Mouse (Mus musculus) hindbrain, embryonic 12.5 days (tissue): ENCODE measurements around the gene Nppa. TPM values are rescaled to one million over a fixed set of nuclear protein-coding genes. Genes with fewer than 3 reads are reported as not detected.

Source experiments
- ATAC-seq: fragments of 200-750 bp; cut with Nextera tagmentation; 2 replicates; pipeline ENCODE4 v1.8.0; 2017; ENCODE audit warnings: moderate TSS enrichment; ENCODE audit not compliant: low FRiP score
- H3K27ac ChIP-seq: fragments of 300-500 bp; sonication (generic); 2 replicates; pipeline ENCODE4 v1.5.1; 2016; ENCODE audit warnings: mild to moderate bottlenecking
- H3K27me3 ChIP-seq: fragments of 300-500 bp; sonication (generic); 2 replicates; pipeline ENCODE4 v1.6.1; 2016; ENCODE audit warnings: mild to moderate bottlenecking
- H3K36me3 ChIP-seq: fragments of 300-500 bp; sonication (generic); 2 replicates; pipeline ENCODE4 v1.6.1; 2016; ENCODE audit warnings: mild to moderate bottlenecking
- H3K4me1 ChIP-seq: fragments of 300-500 bp; sonication (generic); 2 replicates; pipeline ENCODE4 v1.6.1; 2016
- H3K4me2 ChIP-seq: fragments of 300-500 bp; sonication (generic); replicated peaks from 2 replicates; pipeline ENCODE4 v1.6.1; 2016; ENCODE audit warnings: mild to moderate bottlenecking
- H3K4me3 ChIP-seq: fragments of 300-500 bp; sonication (generic); 2 replicates; pipeline ENCODE4 v1.5.1; 2016; ENCODE audit warnings: mild to moderate bottlenecking
- H3K9ac ChIP-seq: fragments of 300-500 bp; sonication (generic); 2 replicates; pipeline ENCODE4 v1.6.1; 2016; ENCODE audit warnings: mild to moderate bottlenecking, moderate library complexity
- H3K9me3 ChIP-seq: fragments of 300-500 bp; sonication (generic); replicated peaks from 2 replicates; pipeline ENCODE4 v1.6.1; 2016; ENCODE audit warnings: mild to moderate bottlenecking
- WGBS: fragments of 180-500 bp; shearing (Covaris S2); methylation state at CpG from one replicate; pipeline ENCODE4 v1.1.7; 2016; 5-methylcytosine and 5-hydroxymethylcytosine counted together
- polyA plus RNA-seq: library from polyadenylated mRNA; unstranded; fragments of >200 nt; fragmentation: Nextera tagmentation; extraction: Ambion mirVana; gene quantifications from 2 replicates; pipeline ENCODE4 v1.2.1, GENCODE M21; 2016

The Nppa gene
- polyA plus RNA-seq, 1 experiment from 2014 or later, result 1.9 TPM

- no peak overlapping the region for H3K4me2 ChIP-seq
- H3K36me3 ChIP-seq, result no peaks in the 10 kb centered on the region
- no peaks in the 10 kb centered on the region; the same call in 1 of the 2 replicates for H3K9me3 ChIP-seq
- no peaks in the 10 kb centered on the region for H3K4me1 ChIP-seq
- H3K9ac ChIP-seq, result no peak overlapping the region
- H3K27ac ChIP-seq, result no peak overlapping the region
- 76% methylated on average over 7 of the region's 7 CpGs for WGBS
- H3K27me3 ChIP-seq, result no peaks in the 10 kb centered on the region
- no peak overlapping the region for H3K4me3 ChIP-seq
- ATAC-seq, result no peak
Measured at GRCm38 (mm10) chr4:147979441-147979860, 21.1 kb upstream of the Nppa start.

GRCm38 (mm10) chr4:147985205-147986132 is 15.1 kb upstream of the Nppa start, which contains the start of gene Nppb:
Gene Nppb, plus strand, starts transcription at chr4:147985788.
- Histone ChIP-seq H3K36me3 (no peaks in the 10 kb centered on the region), H3K27me3 (no peaks in the 10 kb centered on the region), H3K9me3 (no peaks in the 10 kb centered on the region), H3K4me2 (no peak within 1 kb of the TSS), H3K4me1 (no peaks in the 10 kb centered on the region), H3K4me3 (no peak within 1 kb of the TSS), H3K9ac (no peak within 1 kb of the TSS), H3K27ac (no peak within 1 kb of the TSS)
- no peak for ATAC-seq
- 37% methylated on average over 20 of the region's 20 CpGs for whole genome bisulfite sequencing

- no peaks in the 10 kb centered on the region for H3K4me1 ChIP-seq
- 72% methylated on average over 7 of the region's 7 CpGs for WGBS
- H3K4me2 ChIP-seq, result no peak overlapping the region
- no peak overlapping the region for H3K4me3 ChIP-seq
- H3K9me3 ChIP-seq, result no peaks in the 10 kb centered on the region
- no peak for ATAC-seq
- no peak overlapping the region for H3K27ac ChIP-seq
- H3K9ac ChIP-seq, result no peak overlapping the region
- H3K36me3 ChIP-seq, result no peaks in the 10 kb centered on the region
- no peaks in the 10 kb centered on the region for H3K27me3 ChIP-seq
Measured at GRCm38 (mm10) chr4:147993571-147994095, 6.9 kb upstream of the Nppa start.

- Histone ChIP-seq H3K9ac (no peak overlapping the region), H3K36me3 (no peaks in the 10 kb centered on the region), H3K4me1 (peaks cover 3% of the 10 kb centered on the region), H3K4me2 (no peak overlapping the region), H3K4me3 (no peak overlapping the region), H3K27me3 (no peaks in the 10 kb centered on the region), H3K9me3 (no peaks in the 10 kb centered on the region), H3K27ac (no peak overlapping the region)
- no peak for ATAC-seq
- 84% methylated on average over 3 of the region's 3 CpGs for WGBS
Measured at GRCm38 (mm10) chr4:147995311-147995710, 5.2 kb upstream of the Nppa start.

GRCm38 (mm10) chr4:148001013-148001789 is 679 bp downstream of the Nppa start:
- no peaks in the 10 kb centered on the region for H3K9me3 ChIP-seq
- peaks cover 15% of the 10 kb centered on the region for H3K4me1 ChIP-seq
- H3K4me2 ChIP-seq, result no peak overlapping the region
- no peak overlapping the region for H3K4me3 ChIP-seq
- H3K27me3 ChIP-seq, result no peaks in the 10 kb centered on the region
- WGBS, result 70% methylated on average over 17 of the region's 17 CpGs
- ATAC-seq, result peak; percentile 59; the same call in 1 of the 2 replicates
- peaks cover 30% of the 10 kb centered on the region for H3K36me3 ChIP-seq
- no peak overlapping the region for H3K9ac ChIP-seq
- peak overlapping the region; percentile 68 for H3K27ac ChIP-seq

- 45% methylated on average over 8 of the region's 8 CpGs for WGBS
- H3K27ac ChIP-seq, result peak overlapping the region; percentile 68
- ATAC-seq, result 0 out of 2 replicates have a peak, but pooled peaks have one; percentile 20
Measured at GRCm38 (mm10) chr4:148001866-148002265, 1.3 kb downstream of the Nppa start.

GRCm38 (mm10) chr4:148004361-148004760 is 3.8 kb downstream of the Nppa start:
- Histone ChIP-seq H3K9me3 (no peaks in the 10 kb centered on the region), H3K27me3 (no peaks in the 10 kb centered on the region), H3K9ac (no peak overlapping the region), H3K27ac (no peak overlapping the region), H3K4me2 (no peak overlapping the region), H3K4me1 (peaks cover 15% of the 10 kb centered on the region), H3K4me3 (no peak overlapping the region), H3K36me3 (peaks cover 62% of the 10 kb centered on the region)
- 91% methylated on average over 7 of the region's 7 CpGs for WGBS
- ATAC-seq, result no peak

More at GRCm38 (mm10) chr4:148001866-148002265, 1.3 kb downstream of the Nppa start:
- Histone ChIP-seq H3K27me3 (no peaks in the 10 kb centered on the region), H3K4me2 (no peak overlapping the region), H3K36me3 (peaks cover 37% of the 10 kb centered on the region), H3K9me3 (no peaks in the 10 kb centered on the region), H3K4me1 (peaks cover 15% of the 10 kb centered on the region), H3K9ac (no peak overlapping the region), H3K4me3 (no peak overlapping the region)

- H3K36me3 ChIP-seq, result peaks cover 100% of the 10 kb centered on the region
- H3K27ac ChIP-seq, result no peak overlapping the region
- H3K9ac ChIP-seq, result no peak overlapping the region
- H3K4me1 ChIP-seq, result no peaks in the 10 kb centered on the region
- WGBS, result 81% methylated on average over 4 of the region's 4 CpGs
- no peak overlapping the region for H3K4me3 ChIP-seq
- ATAC-seq, result no peak
- H3K9me3 ChIP-seq, result no peaks in the 10 kb centered on the region
- H3K4me2 ChIP-seq, result no peak overlapping the region
- no peaks in the 10 kb centered on the region for H3K27me3 ChIP-seq
Measured at GRCm38 (mm10) chr4:148008412-148008811, 7.9 kb downstream of the Nppa start.

GRCm38 (mm10) chr4:148009641-148010040 is 9.1 kb downstream of the Nppa start:
- ATAC-seq, result no peak
- Histone ChIP-seq H3K27me3 (no peaks in the 10 kb centered on the region), H3K4me3 (no peak overlapping the region), H3K4me2 (no peak overlapping the region), H3K9me3 (no peaks in the 10 kb centered on the region), H3K4me1 (no peaks in the 10 kb centered on the region), H3K36me3 (peaks cover 100% of the 10 kb centered on the region), H3K27ac (no peak overlapping the region), H3K9ac (no peak overlapping the region)
- WGBS, result 95% methylated on average over 2 of the region's 2 CpGs

- 69% methylated on average over 3 of the region's 3 CpGs for WGBS
- Histone ChIP-seq H3K4me1 (no peaks in the 10 kb centered on the region), H3K9ac (no peak overlapping the region), H3K36me3 (peaks cover 100% of the 10 kb centered on the region), H3K4me2 (no peak overlapping the region), H3K4me3 (no peak overlapping the region), H3K27ac (no peak overlapping the region), H3K9me3 (no peaks in the 10 kb centered on the region), H3K27me3 (no peaks in the 10 kb centered on the region)
- ATAC-seq, result no peak
Measured at GRCm38 (mm10) chr4:148011332-148011731, 10.8 kb downstream of the Nppa start.

- Histone ChIP-seq H3K9me3 (no peaks in the 10 kb centered on the region), H3K9ac (no peak overlapping the region), H3K27me3 (no peaks in the 10 kb centered on the region), H3K4me3 (no peak overlapping the region), H3K4me1 (no peaks in the 10 kb centered on the region), H3K4me2 (no peak overlapping the region), H3K36me3 (peaks cover 100% of the 10 kb centered on the region), H3K27ac (no peak overlapping the region)
- ATAC-seq, result no peak
- 95% methylated on average over 4 of the region's 4 CpGs for WGBS
Measured at GRCm38 (mm10) chr4:148012216-148012615, 11.7 kb downstream of the Nppa start.

- H3K27ac ChIP-seq, result no peak overlapping the region
- H3K36me3 ChIP-seq, result peaks cover 100% of the 10 kb centered on the region
- 78% methylated on average over 10 of the region's 10 CpGs for WGBS
- H3K9me3 ChIP-seq, result no peaks in the 10 kb centered on the region
- ATAC-seq, result no peak
- H3K4me1 ChIP-seq, result peaks cover 6% of the 10 kb centered on the region
- no peaks in the 10 kb centered on the region for H3K27me3 ChIP-seq
- H3K9ac ChIP-seq, result no peak overlapping the region
- H3K4me3 ChIP-seq, result no peak overlapping the region
- no peak overlapping the region for H3K4me2 ChIP-seq
Measured at GRCm38 (mm10) chr4:148015418-148015817, 14.9 kb downstream of the Nppa start.
